Mouse (Mus musculus): ENCODE results near the gene Pla2g12b. TPM values are rescaled to one million over a fixed set of nuclear protein-coding genes. Genes with fewer than 3 reads are reported as not detected.
"Not testable (repeated sequence)": the region's sequence is repeated elsewhere in the genome, so short reads cannot be mapped to it uniquely, and the experiment has no call there.

Pla2g12b gene
- total RNA-seq (2015; ENCODE audit: low replicate concordance) (not detected in 2 replicates), total RNA-seq (2017; ENCODE audit: low replicate concordance) (not detected in 2 replicates)

GRCm38 (mm10) chr10:59402899-59403792 lies at the start of gene Pla2g12b:
Pla2g12b (plus strand) TSS chr10:59403660.
- ATAC-seq (replicated peaks; ENCODE audit: low FRiP score, poor library complexity, severe bottlenecking), result 0 out of 2 replicates have a peak, but pooled peaks have one; percentile 25

- no peak for ATAC-seq (replicated peaks; ENCODE audit: low FRiP score, poor library complexity, severe bottlenecking)
Measured at GRCm38 (mm10) chr10:59354120-59354519, 49.3 kb upstream of the Pla2g12b start.

- no peak for ATAC-seq (replicated peaks; ENCODE audit: low FRiP score, poor library complexity, severe bottlenecking)
Measured at GRCm38 (mm10) chr10:59355020-59355419, 48.4 kb upstream of the Pla2g12b start.

GRCm38 (mm10) chr10:59358744-59359143 lies 44.7 kb upstream of the Pla2g12b start:
- ATAC-seq (replicated peaks; ENCODE audit: low FRiP score, poor library complexity, severe bottlenecking), result peak; percentile 54

GRCm38 (mm10) chr10:59363208-59363607 lies 40.3 kb upstream of the Pla2g12b start:
- ATAC-seq (replicated peaks; ENCODE audit: low FRiP score, poor library complexity, severe bottlenecking), result no peak

- ATAC-seq (replicated peaks; ENCODE audit: low FRiP score, poor library complexity, severe bottlenecking), result no peak
Measured at GRCm38 (mm10) chr10:59364551-59364950, 38.9 kb upstream of the Pla2g12b start.

GRCm38 (mm10) chr10:59365804-59366589 lies 37.5 kb upstream of the Pla2g12b start:
- ATAC-seq (replicated peaks; ENCODE audit: low FRiP score, poor library complexity, severe bottlenecking), result no peak

- no peak for ATAC-seq (replicated peaks; ENCODE audit: low FRiP score, poor library complexity, severe bottlenecking)
Measured at GRCm38 (mm10) chr10:59366746-59367145, 36.7 kb upstream of the Pla2g12b start.

GRCm38 (mm10) chr10:59367206-59367605 lies 36.3 kb upstream of the Pla2g12b start:
- ATAC-seq (replicated peaks; ENCODE audit: low FRiP score, poor library complexity, severe bottlenecking), result no peak

- no peak for ATAC-seq (replicated peaks; ENCODE audit: low FRiP score, poor library complexity, severe bottlenecking)
Measured at GRCm38 (mm10) chr10:59368729-59369128, 34.7 kb upstream of the Pla2g12b start.

- no peak for ATAC-seq (replicated peaks; ENCODE audit: low FRiP score, poor library complexity, severe bottlenecking)
Measured at GRCm38 (mm10) chr10:59369426-59369825, 34.0 kb upstream of the Pla2g12b start.

GRCm38 (mm10) chr10:59377906-59378305 lies 25.6 kb upstream of the Pla2g12b start:
- no peak for ATAC-seq (replicated peaks; ENCODE audit: low FRiP score, poor library complexity, severe bottlenecking)

GRCm38 (mm10) chr10:59378728-59379127 lies 24.7 kb upstream of the Pla2g12b start:
- ATAC-seq (replicated peaks; ENCODE audit: low FRiP score, poor library complexity, severe bottlenecking), result no peak

- ATAC-seq (replicated peaks; ENCODE audit: low FRiP score, poor library complexity, severe bottlenecking), result 0 out of 2 replicates have a peak, but pooled peaks have one; percentile 21
Measured at GRCm38 (mm10) chr10:59379927-59380326, 23.5 kb upstream of the Pla2g12b start.

GRCm38 (mm10) chr10:59380411-59380821 lies 23.0 kb upstream of the Pla2g12b start:
- peak; percentile 88 for ATAC-seq (replicated peaks; ENCODE audit: low FRiP score, poor library complexity, severe bottlenecking)

- not testable (repeated sequence) for ATAC-seq (replicated peaks; ENCODE audit: low FRiP score, poor library complexity, severe bottlenecking)
Measured at GRCm38 (mm10) chr10:59381563-59381962, 21.9 kb upstream of the Pla2g12b start.

- no peak for ATAC-seq (replicated peaks; ENCODE audit: low FRiP score, poor library complexity, severe bottlenecking)
Measured at GRCm38 (mm10) chr10:59386951-59387350, 16.5 kb upstream of the Pla2g12b start.

GRCm38 (mm10) chr10:59389652-59390051 lies 13.8 kb upstream of the Pla2g12b start:
- no peak for ATAC-seq (replicated peaks; ENCODE audit: low FRiP score, poor library complexity, severe bottlenecking)

GRCm38 (mm10) chr10:59391907-59392306 lies 11.6 kb upstream of the Pla2g12b start:
- ATAC-seq (replicated peaks; ENCODE audit: low FRiP score, poor library complexity, severe bottlenecking), result no peak

GRCm38 (mm10) chr10:59395461-59395860 lies 8.0 kb upstream of the Pla2g12b start, which contains the start of gene Gm10273:
Gm10273 (plus strand) TSS chr10:59395632.
- ATAC-seq (replicated peaks; ENCODE audit: low FRiP score, poor library complexity, severe bottlenecking), result peak; percentile 87

All from erythroid progenitor cell, adult 5-6 weeks (primary cell).